Mouse (Mus musculus): Measurements from ENCODE around the gene Myh1. TPM values are rescaled to one million over a fixed set of nuclear protein-coding genes. Genes with fewer than 3 reads are reported as not detected.

Myh1 gene
- total RNA-seq, 2 experiments from 2014 or later = 0.09 to 0.25 TPM

- DNase-seq (ENCODE audit: low spot score in 2 of 2) = peak in 1 of 2 experiments; percentile 64
- intact Hi-C loops (cut with DNase I) = loop anchor here (2.0 kb wide), 2 partner anchors 64 to 104 kb away; no protein-coding TSS in a partner anchor
Observed at GRCm38 (mm10) chr11:67228731-67229130, 28.9 kb downstream of the Myh1 start.

GRCm38 (mm10) chr11:67229166-67229565 is 29.3 kb downstream of the Myh1 start:
- intact Hi-C loops (cut with DNase I) = loop anchor here (2.0 kb wide), 2 partner anchors 64 to 104 kb away; no protein-coding TSS in a partner anchor
- peak; percentile 30 to 86 for DNase-seq (ENCODE audit: low spot score in 2 of 2)

GRCm38 (mm10) chr11:67229946-67230345 is 30.1 kb downstream of the Myh1 start:
- no peak for DNase-seq (ENCODE audit: low spot score in 2 of 2)

GRCm38 (mm10) chr11:67235639-67236358 is 35.9 kb downstream of the Myh1 start:
- intact Hi-C loops (cut with DNase I) = loop anchor here (2.0 kb wide), 2 partner anchors 115 to 123 kb away; no protein-coding TSS in a partner anchor

More at GRCm38 (mm10) chr11:67229946-67230345, 30.1 kb downstream of the Myh1 start:
- intact Hi-C loops (cut with DNase I) = loop anchor here (2.0 kb wide), 2 partner anchors 65 to 105 kb away; no protein-coding TSS in a partner anchor

GRCm38 (mm10) chr11:67236799-67237198 is 36.9 kb downstream of the Myh1 start:
- DNase-seq (ENCODE audit: low spot score in 2 of 2) = no peak
- intact Hi-C loops (cut with DNase I) = loop anchor here (2.0 kb wide), 1 partner anchor 114 kb away; no protein-coding TSS in a partner anchor

More at GRCm38 (mm10) chr11:67235639-67236358, 35.9 kb downstream of the Myh1 start:
- DNase-seq (ENCODE audit: low spot score in 2 of 2) = peak; percentile 35 to 68

GRCm38 (mm10) chr11:67237481-67238079 is 37.7 kb downstream of the Myh1 start, which contains the start of gene Myh4:
TSS of gene Myh4 (plus strand) at chr11:67238029.
- DNase-seq (ENCODE audit: low spot score in 2 of 2) = no peak
- intact Hi-C loops (cut with DNase I) = loop anchor here (2.0 kb wide), 1 partner anchor 113 kb away; no protein-coding TSS in a partner anchor

- DNase-seq (ENCODE audit: low spot score in 2 of 2) = no peak
- intact Hi-C loops (cut with DNase I) = no loop called here
Observed at GRCm38 (mm10) chr11:67241051-67241450, 41.2 kb downstream of the Myh1 start.

GRCm38 (mm10) chr11:67253691-67254090 is 53.8 kb downstream of the Myh1 start:
- peak in 1 of 2 experiments; percentile 67 for DNase-seq (ENCODE audit: low spot score in 2 of 2)
- intact Hi-C loops (cut with DNase I) = no loop called here

- intact Hi-C loops (cut with DNase I) = no loop called here
- no peak for DNase-seq (ENCODE audit: low spot score in 2 of 2)
Observed at GRCm38 (mm10) chr11:67257048-67257447, 57.2 kb downstream of the Myh1 start.

GRCm38 (mm10) chr11:67260956-67261355 is 61.1 kb downstream of the Myh1 start:
- no peak for DNase-seq (ENCODE audit: low spot score in 2 of 2)
- intact Hi-C loops (cut with DNase I) = no loop called here

Other genes with a start within 250 kb of the Myh1 start
- gene Tmem238l, start 243.4 kb upstream of the Myh1 start, total RNA-seq (2021) = not detected
- gene Tmem220, start 174.9 kb upstream of the Myh1 start, total RNA-seq (2021) = under 1 TPM; 0.41 to 0.44 TPM
- gene Adprm, start 147.5 kb upstream of the Myh1 start, total RNA-seq (2021) = 10 to 100 TPM; 25.6 to 26.6 TPM
- 10 to 100 TPM in 1 of 2 experiments, 1 to 10 TPM in 1; 8.7 to 11.4 TPM for gene Sco1, start 147.4 kb upstream of the Myh1 start, total RNA-seq (2021)
- gene Myh3, start 121.8 kb upstream of the Myh1 start, total RNA-seq (2021) = 1 to 10 TPM; 3.8 to 4.5 TPM
- gene Myh2, start 29.0 kb upstream of the Myh1 start, total RNA-seq (2021) = under 1 TPM; 0.50 to 0.57 TPM
- gene Myh4, start 38.0 kb downstream of the Myh1 start, total RNA-seq (2021) = under 1 TPM; 0.21 to 0.25 TPM
- under 1 TPM; 0.44 to 0.48 TPM for gene Myh8, start 77.1 kb downstream of the Myh1 start, total RNA-seq (2021)
- under 1 TPM; 0.16 to 0.23 TPM for gene Myh13, start 121.6 kb downstream of the Myh1 start, total RNA-seq (2021)